Mouse (Mus musculus) small intestine, adult 2 months (tissue): ENCODE measurements around the gene Clmp. TPM values are rescaled to one million over a fixed set of nuclear protein-coding genes. Genes with fewer than 3 reads are reported as not detected.
A peak's percentile ranks its signal among the peaks of the same experiment; 100 is the strongest.

Experiments
- H3K27ac ChIP-seq: fragments of 200-500 bp; 2 replicates; pipeline ENCODE4 v1.5.1; 2012; ENCODE audit warnings: low read depth, low read length, control low read depth, inconsistent platforms; ENCODE audit not compliant: insufficient read depth
- H3K27me3 ChIP-seq: fragments of 200-500 bp; 2 replicates; pipeline ENCODE4 v1.6.1; 2012; ENCODE audit warnings: mild to moderate bottlenecking, moderate library complexity, low read length, inconsistent platforms; ENCODE audit not compliant: control insufficient read depth, insufficient read depth
- H3K36me3 ChIP-seq: fragments of 200-500 bp; 2 replicates; pipeline ENCODE4 v1.6.1; 2012; ENCODE audit warnings: mild to moderate bottlenecking, low read length, control low read depth, inconsistent platforms; ENCODE audit not compliant: control insufficient read depth, insufficient read depth
- H3K4me1 ChIP-seq: fragments of 200-500 bp; 2 replicates; pipeline ENCODE4 v1.6.1; 2012; ENCODE audit warnings: low read length, inconsistent platforms, mixed read lengths; ENCODE audit not compliant: control insufficient read depth, insufficient read depth, insufficient read length
- H3K4me3 ChIP-seq: fragments of 200-500 bp; 2 replicates; pipeline ENCODE4 v1.5.1; 2012; ENCODE audit warnings: low read depth, mild to moderate bottlenecking, control low read depth, inconsistent platforms, low read length, moderate library complexity
- CTCF ChIP-seq: fragments of 200-500 bp; IDR thresholded peaks from 2 replicates; pipeline ENCODE4 v1.5.1; 2012; ENCODE audit warnings: low read depth, mild to moderate bottlenecking, control low read depth, inconsistent platforms, low read length, moderate library complexity, mixed read lengths; ENCODE audit not compliant: insufficient replicate concordance, insufficient read length; ENCODE audit errors: extremely low read depth
- POLR2A ChIP-seq: fragments of 200-500 bp; IDR thresholded peaks from 2 replicates; pipeline ENCODE4 v1.6.1; 2012; ENCODE audit warnings: low read depth, mild to moderate bottlenecking, control low read depth, inconsistent platforms, low read length, moderate library complexity
- WGBS: fragments of 180-500 bp; shearing (Covaris S2); methylation state at CpG from one replicate; pipeline ENCODE4 v1.1.7; 2018; 5-methylcytosine and 5-hydroxymethylcytosine counted together
- polyA plus RNA-seq: library from polyadenylated mRNA; depleted of rRNA; stranded (reverse); fragments of >200 nt; gene quantifications from 2 replicates; pipeline ENCODE4 v1.2.3, GENCODE M21; 2012

The Clmp gene
- polyA plus RNA-seq, 1 experiment, result 37.6 TPM

- Histone ChIP-seq H3K27ac (no peak overlapping the region), H3K4me1 (peaks cover 16% of the 10 kb centered on the region; the same call in 1 of the 2 replicates), H3K36me3 (no peaks in the 10 kb centered on the region), H3K27me3 (no peaks in the 10 kb centered on the region), H3K4me3 (no peak overlapping the region)
- TF ChIP-seq POLR2A (no peak), CTCF (no peak)
- 59% methylated on average over 9 of the region's 9 CpGs for WGBS
These were observed 61.5 kb downstream of the Clmp start for GRCm38 (mm10) chr9:40747249-40747648.

- TF ChIP-seq POLR2A, result no peak
- TF ChIP-seq CTCF, result no peak
These were observed 64.3 kb downstream of the Clmp start for GRCm38 (mm10) chr9:40749832-40750620.

DNA sequence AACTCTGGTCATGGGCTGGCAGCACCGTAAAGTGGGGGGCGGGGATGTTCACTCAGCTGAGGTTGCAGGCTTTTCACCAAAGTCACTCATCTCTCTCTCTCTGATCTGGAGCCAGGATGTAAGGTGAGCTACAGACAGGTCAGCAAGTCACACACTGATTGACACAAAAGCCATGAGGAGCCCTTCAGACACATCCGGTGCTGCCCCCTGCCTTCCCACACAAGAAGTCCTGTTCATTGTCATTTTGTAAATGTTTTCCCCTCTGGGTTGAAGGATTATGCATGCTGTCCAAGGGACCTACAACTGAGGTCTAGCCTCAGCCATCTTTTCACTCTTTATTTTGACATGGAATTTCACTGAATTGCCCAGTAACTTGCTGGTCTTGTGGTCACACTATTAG is 66.0 kb downstream of the Clmp start:
- no peaks in the 10 kb centered on the region for H3K27me3 ChIP-seq
- TF ChIP-seq POLR2A, result no peak
- no peak for TF ChIP-seq CTCF
- WGBS, result 61% methylated on average over 3 of the region's 3 CpGs
- H3K4me1 ChIP-seq, result peaks cover 5% of the 10 kb centered on the region; the same call in 1 of the 2 replicates
- H3K4me3 ChIP-seq, result no peak overlapping the region
- no peak overlapping the region for H3K27ac ChIP-seq
- no peaks in the 10 kb centered on the region for H3K36me3 ChIP-seq

More at GRCm38 (mm10) chr9:40749832-40750620, 64.3 kb downstream of the Clmp start:
- Histone ChIP-seq H3K27ac (no peak overlapping the region), H3K36me3 (no peaks in the 10 kb centered on the region), H3K4me3 (no peak overlapping the region), H3K4me1 (peaks cover 7% of the 10 kb centered on the region; the same call in 1 of the 2 replicates), H3K27me3 (no peaks in the 10 kb centered on the region)
- WGBS, result 65% methylated on average over 8 of the region's 8 CpGs

DNA sequence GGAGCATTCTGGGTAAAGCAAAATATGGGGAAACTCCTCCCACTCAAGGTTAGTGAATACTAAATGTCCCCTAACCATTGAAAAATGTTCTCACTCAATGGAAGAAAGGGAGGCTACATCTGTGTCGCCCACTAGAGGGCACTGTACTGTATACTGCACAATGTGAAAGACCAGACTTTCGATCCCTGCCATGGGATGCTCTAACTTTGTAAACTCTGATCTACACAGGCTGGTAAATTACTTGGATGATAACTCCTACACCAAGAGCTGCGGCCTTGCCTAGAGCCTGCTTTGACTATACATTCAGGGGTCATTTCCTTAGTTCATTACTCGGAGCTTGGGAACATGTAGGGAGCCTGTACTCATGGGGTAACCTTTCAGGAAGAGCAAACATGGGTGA is 70.6 kb downstream of the Clmp start:
- Histone ChIP-seq H3K4me3 (no peak overlapping the region), H3K27me3 (no peaks in the 10 kb centered on the region), H3K27ac (no peak overlapping the region), H3K4me1 (peaks cover 4% of the 10 kb centered on the region; the same call in 1 of the 2 replicates), H3K36me3 (peaks cover 3% of the 10 kb centered on the region; the same call in 1 of the 2 replicates)
- 14% methylated on average over 4 of the region's 4 CpGs for WGBS
- TF ChIP-seq CTCF, result no peak

DNA sequence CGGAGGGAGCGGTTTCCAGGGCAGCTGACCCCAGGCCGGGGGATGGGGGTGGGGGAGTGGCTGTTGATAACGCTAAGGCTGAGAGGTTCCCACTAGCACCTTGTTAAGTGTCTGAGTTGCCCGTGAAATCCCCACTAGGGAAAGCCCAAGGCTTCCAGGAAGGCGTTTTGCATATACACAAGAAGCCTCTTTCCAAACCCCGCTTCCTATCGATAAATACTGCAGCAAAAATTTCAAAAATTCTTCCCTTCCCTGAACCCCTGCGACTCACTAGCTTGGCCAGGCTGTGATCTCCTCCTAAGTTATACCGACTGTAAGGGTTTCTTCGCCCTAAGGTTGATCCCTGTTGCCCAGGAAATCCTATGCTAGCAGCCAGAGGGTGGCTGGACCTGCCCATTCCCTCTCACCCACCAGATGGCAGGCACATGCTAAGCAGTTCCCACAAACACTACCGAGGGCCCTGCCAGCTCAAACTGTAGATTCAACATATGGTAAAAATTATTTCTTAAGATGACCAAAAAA is 71.4 kb downstream of the Clmp start:
- 12% methylated on average over 12 of the region's 12 CpGs for WGBS
- TF ChIP-seq CTCF, result peak; percentile 53; the same call in 1 of the 2 replicates
- TF ChIP-seq POLR2A, result no peak
- H3K4me3 ChIP-seq, result no peak overlapping the region

DNA sequence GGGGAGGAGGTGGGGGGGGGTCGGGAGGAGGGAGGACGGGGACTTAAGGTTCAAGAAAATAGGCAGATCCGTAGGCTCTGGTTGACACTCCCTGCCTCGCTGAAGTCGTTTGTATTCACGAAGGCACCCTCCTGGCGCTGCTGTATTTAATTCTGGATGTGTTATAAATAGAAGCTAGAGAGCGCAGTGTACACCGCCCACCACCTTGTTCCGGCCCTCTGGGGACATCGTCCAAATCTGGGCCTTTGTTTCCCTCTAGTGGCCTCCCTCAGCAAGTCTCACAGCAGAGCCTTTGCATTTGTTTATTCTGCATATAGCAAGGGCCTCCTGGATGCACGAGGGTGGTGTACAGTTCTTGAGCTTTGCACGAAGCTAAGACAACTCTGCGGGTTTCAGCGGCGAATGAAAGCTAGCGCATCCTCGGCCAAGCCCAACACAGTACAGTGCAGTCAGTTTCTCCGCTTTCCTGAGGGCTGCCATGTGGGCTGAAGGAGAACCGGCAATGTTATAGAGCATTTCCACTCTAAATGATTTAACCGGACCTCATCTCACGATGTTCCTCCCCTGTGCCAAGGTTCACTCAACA is 72.0 kb downstream of the Clmp start:
- H3K27me3 ChIP-seq, result no peaks in the 10 kb centered on the region
- H3K27ac ChIP-seq, result peak overlapping the region; percentile 43
- 3% methylated on average over 22 of the region's 22 CpGs for WGBS
- H3K4me3 ChIP-seq, result peak overlapping the region; percentile 23
- H3K4me1 ChIP-seq, result peaks cover 4% of the 10 kb centered on the region; the same call in 1 of the 2 replicates
- H3K36me3 ChIP-seq, result peaks cover 7% of the 10 kb centered on the region; the same call in 1 of the 2 replicates
- TF ChIP-seq CTCF, result peak; percentile 77; the same call in 1 of the 2 replicates
- no peak for TF ChIP-seq POLR2A

More for the DNA sequence above, 71.4 kb downstream of the Clmp start:
- H3K36me3 ChIP-seq, result peaks cover 7% of the 10 kb centered on the region; the same call in 1 of the 2 replicates
- H3K4me1 ChIP-seq, result peaks cover 4% of the 10 kb centered on the region; the same call in 1 of the 2 replicates
- H3K27ac ChIP-seq, result no peak overlapping the region
- H3K27me3 ChIP-seq, result no peaks in the 10 kb centered on the region

DNA sequence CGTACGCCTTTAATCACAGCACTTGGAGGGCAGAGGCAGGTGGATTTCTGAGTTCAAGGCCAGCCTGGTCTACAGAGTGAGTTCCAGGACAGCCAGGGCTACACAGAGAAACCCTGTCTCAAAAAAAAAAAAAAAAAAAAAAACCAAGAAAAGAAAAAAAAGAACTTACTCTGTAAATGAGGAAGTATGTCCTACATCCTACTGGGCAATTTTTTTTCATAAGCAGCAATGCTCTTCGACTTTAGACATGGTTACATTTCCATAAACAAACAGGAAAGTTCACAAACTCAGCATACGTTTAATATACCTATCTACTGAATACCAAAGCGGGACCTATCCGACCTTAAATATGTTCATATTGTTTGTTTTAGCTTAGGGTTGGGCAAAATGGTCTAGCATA is 76.6 kb downstream of the Clmp start:
- Histone ChIP-seq H3K27ac (no peak overlapping the region), H3K4me1 (peaks cover 8% of the 10 kb centered on the region; the same call in 1 of the 2 replicates), H3K36me3 (peaks cover 7% of the 10 kb centered on the region; the same call in 1 of the 2 replicates), H3K27me3 (no peaks in the 10 kb centered on the region), H3K4me3 (no peak overlapping the region)
- TF ChIP-seq CTCF, result no peak
- no peak for TF ChIP-seq POLR2A
- 78% methylated on average over 6 of the region's 6 CpGs for WGBS
